In genomic region chr1:87922666-87923065, GRCm38 (mm10) we compare ENCODE assay signal across 8 mouse cellular contexts.
DNase-seq lines count a peak whose midpoint lies in the region.

No protein-coding gene starts in this region.

- peak; percentile 35 to 69 for DNase-seq in adrenal gland, adult (ENCODE audit: inconsistent age in 2 of 2, low spot score in 1 of 2)
- no peak for DNase-seq in adrenal gland, adult 8-10 months
- DNase-seq in layer of hippocampus, adult 11-12 months (ENCODE audit: low spot score), result peak; percentile 66
- DNase-seq in layer of hippocampus, adult 9-11 months, result no peak
- DNase-seq in NIH3T3 (ENCODE audit: low read depth), result peak; percentile 85
- DNase-seq in gastrocnemius, postnatal 10 days, result peak; percentile 46
- peak; percentile 83 for DNase-seq in lung, postnatal 36 days
- no peak for DNase-seq in ovary, postnatal 10 days (ENCODE audit: low spot score)

Comparison
In these comparisons a context has a peak if more than half of its experiments do, and no peak if none do; other contexts are left out.
1. DNase-seq: peak in adrenal gland, adult (2 of 2), layer of hippocampus, adult 11-12 months (single experiment), NIH3T3 (single experiment), gastrocnemius, postnatal 10 days (single experiment) and lung, postnatal 36 days (single experiment); none in adrenal gland, adult 8-10 months (single experiment), layer of hippocampus, adult 9-11 months (single experiment) and ovary, postnatal 10 days (single experiment).